Mouse (Mus musculus): ENCODE data around the gene BC048562.

BC048562 gene

GRCm38 (mm10) chr9:108451170-108451493, 14.8 kb downstream of the BC048562 start:
- DNase-seq (ENCODE audit: low spot score) = no peak

DNA sequence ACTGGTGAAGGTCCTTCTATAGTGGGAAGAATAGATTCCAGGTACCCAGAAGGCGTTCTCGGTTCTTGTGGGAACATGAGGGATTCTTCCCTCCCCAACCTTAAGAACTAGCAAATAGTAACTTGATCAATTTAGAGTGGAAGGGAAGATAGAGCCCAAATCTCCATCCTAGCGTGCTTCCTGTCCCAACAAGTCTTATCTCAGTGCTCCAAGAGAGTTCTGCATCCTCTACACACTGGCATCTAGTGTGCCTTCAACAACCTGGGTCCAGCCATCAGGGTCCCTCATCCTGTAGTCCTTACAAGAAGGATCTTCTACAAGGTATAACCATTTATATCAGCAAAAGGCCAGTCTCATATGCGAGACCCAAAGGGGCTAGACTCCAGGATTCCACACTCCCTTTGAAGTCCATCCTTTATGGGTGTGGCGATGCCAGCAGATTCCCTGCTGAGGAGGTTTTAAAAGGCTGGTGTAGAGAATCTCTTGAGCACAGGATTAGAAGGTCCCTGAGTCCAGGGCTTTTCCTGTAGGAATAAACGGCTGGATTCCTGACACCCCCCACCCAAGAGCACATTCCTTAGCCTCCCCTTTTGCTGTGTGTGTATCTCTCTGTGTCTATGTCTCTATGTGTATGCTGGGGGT, 15.4 kb downstream of the BC048562 start:
- no peak for DNase-seq (ENCODE audit: low spot score)

DNA sequence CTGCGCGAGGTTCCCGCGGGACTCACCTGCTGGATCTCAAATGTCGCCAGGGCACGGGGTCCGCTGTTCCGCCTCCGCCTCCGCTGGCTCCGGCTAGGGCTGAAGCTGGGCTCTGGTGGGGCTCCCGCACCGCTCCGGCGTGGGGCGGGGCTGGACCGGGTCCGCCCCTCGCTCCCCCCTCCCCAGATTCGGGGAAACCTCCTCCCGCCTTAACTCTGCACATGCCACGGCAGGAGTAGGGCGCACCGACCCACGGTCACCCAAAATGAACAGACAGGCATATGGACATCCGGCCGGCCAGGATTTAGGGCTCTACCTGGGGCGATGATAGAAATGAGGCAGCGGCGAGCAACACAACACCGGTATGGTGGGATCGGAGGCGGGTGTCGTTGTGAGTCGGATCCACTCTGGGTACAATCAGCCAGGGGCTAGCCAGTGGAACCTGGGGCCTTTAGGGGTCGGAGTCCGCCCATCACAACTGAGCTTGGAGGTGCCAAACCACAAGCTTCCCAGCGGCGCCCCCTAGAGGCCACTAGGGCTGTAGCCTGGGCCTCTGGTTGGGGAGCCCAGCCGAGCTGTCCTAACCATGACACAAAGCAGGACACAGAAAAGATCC, 16.1 kb downstream of the BC048562 start:
- peak; percentile 89 for DNase-seq (ENCODE audit: low spot score)

GRCm38 (mm10) chr9:108452911-108453310, 16.6 kb downstream of the BC048562 start:
- DNase-seq (ENCODE audit: low spot score) = no peak

GRCm38 (mm10) chr9:108453458-108453857, 17.2 kb downstream of the BC048562 start:
- no peak for DNase-seq (ENCODE audit: low spot score)

DNA sequence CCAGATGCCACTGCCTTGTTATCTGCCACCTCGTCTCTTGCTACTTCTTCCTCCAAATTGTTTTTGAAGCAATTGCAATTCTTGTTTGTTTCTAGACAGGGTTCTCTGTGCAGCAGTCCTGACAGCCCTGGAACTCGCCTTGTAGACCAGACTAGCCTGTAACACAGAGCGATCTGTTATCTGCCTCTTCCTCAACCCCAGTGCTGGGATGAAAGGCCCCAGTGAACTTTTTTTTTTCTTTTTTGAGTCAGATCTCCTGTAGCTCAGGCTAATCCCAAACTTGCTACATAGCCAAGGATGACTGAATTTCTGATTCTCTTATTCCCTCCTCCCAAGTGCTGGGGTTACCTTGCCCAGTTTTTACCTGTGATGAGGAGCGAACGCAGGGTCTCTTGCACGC, 18.1 kb downstream of the BC048562 start:
- DNase-seq (ENCODE audit: low spot score) = no peak

- no peak for DNase-seq (ENCODE audit: low spot score)
These were observed 19.7 kb downstream of the BC048562 start for GRCm38 (mm10) chr9:108455747-108456571.

GRCm38 (mm10) chr9:108456953-108457352, 20.7 kb downstream of the BC048562 start:
- DNase-seq (ENCODE audit: low spot score) = no peak

GRCm38 (mm10) chr9:108459939-108460318, 23.6 kb downstream of the BC048562 start:
- no peak for DNase-seq (ENCODE audit: low spot score)

DNA sequence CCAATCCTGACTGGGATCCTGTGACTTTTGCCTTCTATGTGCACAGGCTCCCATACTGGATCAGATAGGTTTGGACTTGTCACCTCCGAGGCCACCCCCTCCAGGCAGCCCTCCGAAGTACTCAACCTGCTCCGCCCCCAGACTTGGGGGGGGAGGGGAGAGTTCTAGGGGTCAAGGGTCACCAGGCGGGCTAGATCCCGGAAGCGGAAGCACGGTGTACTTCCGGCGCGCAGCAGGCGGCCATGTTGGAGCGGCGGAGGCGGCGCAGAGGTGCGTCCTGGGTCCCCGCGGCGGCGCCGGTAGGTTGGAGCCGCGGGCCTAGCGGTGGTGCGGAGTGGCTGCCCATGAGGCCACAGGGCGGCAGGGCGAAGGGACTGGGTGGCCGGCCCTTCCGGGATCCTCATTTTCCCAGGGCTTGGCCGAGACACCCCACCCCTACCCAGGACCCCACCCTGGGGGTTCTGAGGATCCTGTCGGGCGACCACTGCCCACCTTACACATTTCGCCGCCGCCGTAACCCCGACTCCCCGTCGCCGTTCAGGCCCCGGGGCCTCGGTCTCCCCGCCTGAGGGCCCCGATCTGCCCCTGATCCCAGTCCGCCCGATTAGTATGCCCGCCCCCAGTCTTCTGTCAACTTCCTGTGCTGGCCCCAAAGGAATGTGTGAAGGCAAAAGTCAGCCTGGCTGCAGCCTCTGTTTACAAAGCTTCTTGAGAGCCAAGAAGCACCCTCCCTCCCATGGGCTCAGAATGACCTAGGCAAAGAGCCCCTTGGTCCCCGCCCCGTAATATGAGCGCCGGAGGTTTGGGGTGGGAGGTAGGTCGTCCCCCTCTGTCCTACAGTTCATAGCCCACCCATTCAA, 24.3 kb downstream of the BC048562 start, which contains the start of gene Ccdc71:
Gene Ccdc71, plus strand, starts transcription at position 209 of the 860 bp plus-strand sequence.
- peak; percentile 85 for DNase-seq (ENCODE audit: low spot score)

DNA sequence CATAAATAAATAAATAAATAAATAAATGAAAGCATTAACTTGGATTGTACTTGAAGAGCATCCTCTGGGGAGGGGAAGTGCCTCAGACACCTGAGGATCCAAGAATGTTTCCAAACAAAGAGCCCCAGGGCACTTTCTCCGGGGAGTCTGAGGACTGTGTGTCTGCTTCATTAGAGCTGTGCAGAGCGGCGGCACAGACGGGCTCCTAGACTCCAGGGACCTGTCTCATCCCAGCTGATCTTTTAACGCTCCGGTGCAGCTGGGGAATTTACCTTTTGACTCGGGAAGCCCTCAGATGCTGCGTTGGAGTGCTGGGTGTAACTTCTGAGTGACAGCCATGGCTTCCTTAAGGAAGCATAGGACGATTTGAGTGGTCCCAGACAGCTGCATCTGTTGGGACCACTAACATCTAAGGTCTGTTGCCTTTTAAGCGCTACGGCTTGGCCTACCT, 24.9 kb downstream of the BC048562 start, which contains the start of gene Klhdc8b:
Gene Klhdc8b, minus strand, starts transcription at position 401 of the 451 bp plus-strand sequence.
- no peak for DNase-seq (ENCODE audit: low spot score)

DNA sequence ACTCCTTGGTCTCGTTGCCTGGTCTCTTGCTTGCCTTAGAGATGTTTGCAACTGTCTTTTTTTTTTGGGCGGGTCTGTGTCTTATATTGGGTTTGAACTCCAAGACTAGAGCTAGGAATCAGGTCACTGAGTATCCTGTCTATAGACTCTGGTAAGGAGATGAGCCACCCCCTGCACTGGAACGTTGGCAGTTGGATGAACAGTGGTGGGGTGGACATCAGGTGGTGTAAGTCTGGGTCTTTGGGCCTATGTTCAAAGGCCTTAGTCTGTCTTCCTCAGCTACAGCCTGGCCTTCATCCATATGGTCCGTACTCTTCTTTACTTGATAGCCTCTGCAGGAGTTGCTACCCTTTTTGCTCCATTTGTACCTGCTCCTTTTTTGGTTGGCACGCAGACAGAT, 25.4 kb downstream of the BC048562 start:
- DNase-seq (ENCODE audit: low spot score) = no peak

DNA sequence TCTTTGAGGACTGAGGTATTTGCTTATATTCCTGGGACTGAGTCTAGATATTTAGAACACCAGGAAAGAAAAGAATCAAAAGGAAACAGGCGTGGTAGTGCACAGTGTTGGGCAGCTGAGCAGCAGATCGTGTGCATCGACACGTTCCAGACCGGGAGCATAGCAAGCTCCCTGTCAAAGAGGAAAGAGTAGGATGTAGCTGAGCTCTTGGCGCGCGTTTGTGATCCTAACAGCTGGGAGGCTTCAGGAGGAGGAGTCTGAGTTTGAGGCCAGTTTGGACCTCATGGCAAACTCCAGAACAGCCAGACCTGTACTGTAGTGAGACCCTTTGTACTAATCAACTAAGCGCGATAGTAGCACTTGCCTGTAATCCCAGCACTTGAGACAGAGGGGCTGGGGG, 25.9 kb downstream of the BC048562 start:
- DNase-seq (ENCODE audit: low spot score) = peak; percentile 49

GRCm38 (mm10) chr9:108463713-108464112, 27.4 kb downstream of the BC048562 start:
- DNase-seq (ENCODE audit: low spot score) = no peak

GRCm38 (mm10) chr9:108466219-108466618, 29.9 kb downstream of the BC048562 start:
- DNase-seq (ENCODE audit: low spot score) = no peak

GRCm38 (mm10) chr9:108469430-108469829, 33.1 kb downstream of the BC048562 start:
- no peak for DNase-seq (ENCODE audit: low spot score)

- no peak for DNase-seq (ENCODE audit: low spot score)
These were observed 33.6 kb downstream of the BC048562 start for GRCm38 (mm10) chr9:108469845-108470244.

DNA sequence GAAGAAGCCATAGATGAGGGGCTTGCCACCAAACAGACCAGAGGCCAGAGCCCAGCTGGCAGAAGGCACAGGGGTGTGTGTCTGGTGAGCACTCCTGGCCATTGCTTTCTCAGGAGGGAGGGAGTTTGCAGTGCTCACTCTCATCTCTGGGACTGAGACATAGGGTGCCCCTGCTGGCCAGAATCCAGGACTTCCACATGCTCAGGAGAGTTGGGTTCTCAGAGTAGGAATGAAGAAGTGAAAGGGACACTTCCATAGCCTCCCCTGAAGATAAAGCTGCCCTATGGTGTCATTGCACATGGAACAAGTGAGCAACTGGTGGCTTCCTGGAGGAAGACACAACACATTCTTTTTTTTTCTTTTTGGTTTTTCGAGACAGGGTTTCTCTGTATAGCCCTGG, 38.2 kb downstream of the BC048562 start:
- DNase-seq (ENCODE audit: low spot score) = no peak

DNA sequence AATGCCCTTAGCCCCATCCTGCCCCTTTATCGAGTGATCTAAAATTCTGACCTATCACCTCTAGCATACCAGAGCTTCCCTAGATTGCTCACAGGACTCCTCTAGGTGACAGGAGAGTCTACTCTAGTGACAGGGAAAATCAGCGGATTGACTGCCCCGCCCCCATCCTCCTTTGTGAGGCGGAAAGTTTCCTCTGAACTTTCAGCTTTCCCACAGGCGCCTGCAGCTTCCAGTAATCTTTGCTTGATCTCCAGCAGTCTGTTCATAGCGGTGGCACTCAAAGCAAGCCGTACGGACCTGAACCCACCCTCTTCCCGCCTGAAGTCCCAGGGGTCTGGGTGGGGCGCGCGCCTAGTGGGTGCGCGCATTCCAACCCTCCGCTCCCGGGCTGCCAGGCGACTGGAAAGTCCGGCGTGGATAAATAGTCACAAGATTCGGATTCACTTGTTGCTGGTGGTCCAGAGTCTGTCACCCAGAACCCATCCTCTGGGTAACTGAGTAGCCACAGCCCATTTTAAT, 42.4 kb downstream of the BC048562 start:
- DNase-seq (ENCODE audit: low spot score) = peak; percentile 81

DNA sequence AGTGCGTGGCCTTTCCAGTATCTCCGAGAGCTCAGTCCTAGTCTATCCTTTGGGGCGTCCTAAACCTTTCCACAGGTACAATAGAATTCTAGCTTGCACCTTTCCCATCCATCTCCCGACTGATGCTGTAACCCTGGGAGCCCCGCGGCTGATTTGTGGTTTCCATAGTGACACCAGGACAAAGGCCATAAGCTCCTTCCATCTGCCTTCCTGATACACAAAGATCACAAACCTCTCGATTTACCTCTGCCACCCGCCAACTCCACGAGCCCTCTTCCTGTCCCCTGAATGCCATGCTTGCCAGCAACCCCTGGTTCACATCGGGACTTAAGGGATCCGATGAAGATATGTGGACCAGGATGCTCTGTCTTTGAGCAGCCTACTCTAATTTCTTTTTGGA, 43.0 kb downstream of the BC048562 start:
- no peak for DNase-seq (ENCODE audit: low spot score)

- peak; percentile 33 for DNase-seq (ENCODE audit: low spot score)
These were observed 43.6 kb downstream of the BC048562 start, which contains the start of gene Lamb2 for GRCm38 (mm10) chr9:108479721-108480351. Gene Lamb2, plus strand, starts transcription at chr9:108479736.

Data from urinary bladder, postnatal 14 days (tissue).